Mouse (Mus musculus) thymus, postnatal 0 days (tissue): ENCODE results near the gene Sgo2a. TPM values are rescaled to one million over a fixed set of nuclear protein-coding genes. Genes with fewer than 3 reads are reported as not detected.

ENCODE experiments used
- polyA plus RNA-seq: library from polyadenylated mRNA; unstranded; fragments of >200 nt; fragmentation: Nextera tagmentation; extraction: Ambion mirVana; gene quantifications from 2 replicates; pipeline ENCODE4 v1.2.1, GENCODE M21; 2015

The Sgo2a gene
- polyA plus RNA-seq, 1 experiment from 2014 or later = 18.6 TPM

Other genes with a start within 250 kb of the Sgo2a start
- gene Spats2l, start 221.8 kb upstream of the Sgo2a start, polyA plus RNA-seq = 36.3 and 41.2 TPM in 2 replicates
- 18.3 and 20.1 TPM in 2 replicates for gene Kctd18, start 23.0 kb downstream of the Sgo2a start, polyA plus RNA-seq
- gene Aox1, start 34.0 kb downstream of the Sgo2a start, polyA plus RNA-seq = 0.51 and 0.57 TPM in 2 replicates
- gene Aox3, start 117.2 kb downstream of the Sgo2a start, polyA plus RNA-seq = 0.18 and 0.30 TPM in 2 replicates
- gene Aox4, start 214.4 kb downstream of the Sgo2a start, polyA plus RNA-seq = 0.91 and 1.2 TPM in 2 replicates